Mouse (Mus musculus) cortical plate, adult 2 months (tissue): Measurements from ENCODE around the gene Ccdc86.

Experiments
- CTCF ChIP-seq: fragments of 200-500 bp; IDR thresholded peaks from 2 replicates; pipeline ENCODE4 v1.5.1; 2011; ENCODE audit warnings: mild to moderate bottlenecking, control low read depth, low read length; ENCODE audit not compliant: insufficient read depth; ENCODE audit errors: extremely low read depth
- POLR2A ChIP-seq: fragments of 200-500 bp; IDR thresholded peaks from 2 replicates; pipeline ENCODE4 v1.6.1; 2011; ENCODE audit warnings: mild to moderate bottlenecking, low read length, control low read depth; ENCODE audit not compliant: insufficient read depth; ENCODE audit errors: extremely low read depth

- TF ChIP-seq POLR2A, result no peak
- no peak for TF ChIP-seq CTCF
Observed at GRCm38 (mm10) chr19:10952021-10952939, 3.2 kb upstream of the Ccdc86 start.
